Mouse (Mus musculus): ENCODE results near the gene Stac2. TPM values are rescaled to one million over a fixed set of nuclear protein-coding genes. Genes with fewer than 3 reads are reported as not detected.

Gene Stac2
- polyA plus RNA-seq, 1 experiment from 2014 or later = 0.11 TPM

GRCm38 (mm10) chr11:97986738-97987465 lies 66.4 kb downstream of the Stac2 start:
- peak overlapping the region; percentile 71 for H3K9ac ChIP-seq (ENCODE audit: low read length)
- H3K27ac ChIP-seq (ENCODE audit: low read length) = no peak overlapping the region
- H3K9me3 ChIP-seq (ENCODE audit: control insufficient read depth, low read length) = no peaks in the 10 kb centered on the region
- H3K36me3 ChIP-seq (ENCODE audit: control insufficient read depth, insufficient read depth, low read length) = no peaks in the 10 kb centered on the region
- H3K4me2 ChIP-seq (ENCODE audit: low read depth, low read length) = peak overlapping the region; percentile 94
- H3K27me3 ChIP-seq (ENCODE audit: control insufficient read depth, insufficient read depth, low read depth, low read length) = peaks cover 23% of the 10 kb centered on the region
- H3K4me3 ChIP-seq (ENCODE audit: low read length) = peak overlapping the region; percentile 78
- WGBS = 23% methylated on average over 17 of the region's 17 CpGs
- ATAC-seq (ENCODE audit: low read depth) = no peak
- H3K4me1 ChIP-seq (replicated peaks; ENCODE audit: control insufficient read depth, insufficient read depth, low read length) = peaks cover 12% of the 10 kb centered on the region

Small RNA genes within 50 kb of the gene (microRNA-seq; reads per million reads assigned to microRNA genes)
- gene Gm27597 = not detected

Other genes starting within 250 kb of the Stac2 start
- gene B230217C12Rik, start 212.7 kb downstream of the Stac2 start, polyA plus RNA-seq (2015; fragmentation: Nextera tagmentation; extraction: Ambion mirVana) = 3.1 and 3.4 TPM in 2 replicates
- 0.36 and 0.65 TPM in 2 replicates for gene Fbxo47, start 169.3 kb downstream of the Stac2 start, polyA plus RNA-seq (2015; fragmentation: Nextera tagmentation; extraction: Ambion mirVana)
- gene Plxdc1, start 67.0 kb downstream of the Stac2 start, polyA plus RNA-seq (2015; fragmentation: Nextera tagmentation; extraction: Ambion mirVana) = 1.4 and 1.6 TPM in 2 replicates
- gene Arl5c, start 57.3 kb downstream of the Stac2 start, polyA plus RNA-seq (2015; fragmentation: Nextera tagmentation; extraction: Ambion mirVana) = 6.2 and 8.0 TPM in 2 replicates
- 6.4 and 6.7 TPM in 2 replicates for gene Cacnb1, start 30.4 kb downstream of the Stac2 start, polyA plus RNA-seq (2015; fragmentation: Nextera tagmentation; extraction: Ambion mirVana)
- 999 and 1,043 TPM in 2 replicates for gene Rpl19, start 26.8 kb downstream of the Stac2 start, polyA plus RNA-seq (2015; fragmentation: Nextera tagmentation; extraction: Ambion mirVana)
- 13.9 and 17.0 TPM in 2 replicates for gene Fbxl20, start 96.9 kb upstream of the Stac2 start, polyA plus RNA-seq (2015; fragmentation: Nextera tagmentation; extraction: Ambion mirVana)
- 58.1 and 59.2 TPM in 2 replicates for gene Med1, start 139.8 kb upstream of the Stac2 start, polyA plus RNA-seq (2015; fragmentation: Nextera tagmentation; extraction: Ambion mirVana)
- gene Cdk12, start 149.6 kb upstream of the Stac2 start, polyA plus RNA-seq (2015; fragmentation: Nextera tagmentation; extraction: Ambion mirVana) = 8.5 and 8.8 TPM in 2 replicates